Mouse (Mus musculus) liver (tissue): ENCODE data around the gene Grm3.

Source experiments
- DNase-seq: peaks from one replicate; pipeline ENCODE4 v3.0.0-alpha.2; 2020; ENCODE audit warnings: mixed read lengths

Gene Grm3

DNA sequence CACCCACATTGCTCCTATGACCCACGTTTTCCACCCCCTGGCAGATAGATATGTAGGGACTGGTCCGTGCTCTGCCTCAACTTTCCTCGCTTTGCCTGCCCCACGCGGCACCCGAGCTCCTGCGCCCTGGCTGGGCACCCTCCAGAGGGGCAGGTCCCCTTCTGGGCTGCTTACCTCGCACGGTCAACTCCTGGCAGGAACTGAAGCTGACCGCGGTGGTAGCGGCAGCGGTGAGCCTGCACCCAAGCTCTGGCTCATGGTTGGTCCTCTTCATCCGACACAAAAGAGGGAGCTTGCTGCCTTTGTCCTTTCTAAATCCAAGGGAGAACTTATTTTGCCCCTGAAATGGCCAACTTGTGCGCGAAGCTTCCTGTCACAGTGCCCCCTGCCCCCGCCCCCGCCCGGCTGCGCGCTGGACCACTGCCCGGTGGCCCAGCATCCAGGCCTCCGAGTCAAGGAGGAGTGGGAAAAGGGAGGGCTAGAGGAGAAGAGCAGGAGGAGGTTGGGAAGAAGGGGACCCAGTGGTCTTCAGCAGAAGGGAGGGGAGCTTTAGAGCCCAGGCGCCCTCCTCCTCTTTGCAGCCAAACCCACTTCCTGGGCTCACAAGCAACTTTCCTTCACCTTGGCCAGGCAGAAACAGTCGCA, at the start of gene Grm3:
Gene Grm3, minus strand, starts transcription at position 215 of the 645 bp plus-strand sequence.
- no peak for DNase-seq

- DNase-seq, result no peak
These were observed 30.8 kb upstream of the Grm3 start for GRCm38 (mm10) chr5:9755751-9756150.

GRCm38 (mm10) chr5:9748184-9748583, 23.2 kb upstream of the Grm3 start:
- no peak for DNase-seq

DNA sequence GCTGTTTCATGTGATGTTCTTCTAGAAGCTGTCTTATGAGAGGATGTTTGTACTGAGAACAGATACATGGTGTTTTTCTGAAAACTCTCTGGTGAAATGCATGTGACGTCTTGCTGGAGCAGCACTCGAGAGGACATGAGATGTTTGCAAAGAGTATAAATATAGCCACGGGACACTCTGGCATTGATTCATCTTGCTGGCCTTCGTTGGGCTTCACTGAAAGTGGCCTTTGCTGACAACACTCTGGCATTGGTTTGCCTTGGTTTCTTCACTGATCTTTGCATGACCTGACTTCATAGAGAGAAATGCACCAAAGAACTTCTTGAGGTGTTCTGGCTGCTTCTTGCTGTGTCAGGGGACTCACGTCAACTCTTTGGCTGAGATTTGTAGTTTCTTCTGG, 19.1 kb upstream of the Grm3 start:
- no peak for DNase-seq

DNA sequence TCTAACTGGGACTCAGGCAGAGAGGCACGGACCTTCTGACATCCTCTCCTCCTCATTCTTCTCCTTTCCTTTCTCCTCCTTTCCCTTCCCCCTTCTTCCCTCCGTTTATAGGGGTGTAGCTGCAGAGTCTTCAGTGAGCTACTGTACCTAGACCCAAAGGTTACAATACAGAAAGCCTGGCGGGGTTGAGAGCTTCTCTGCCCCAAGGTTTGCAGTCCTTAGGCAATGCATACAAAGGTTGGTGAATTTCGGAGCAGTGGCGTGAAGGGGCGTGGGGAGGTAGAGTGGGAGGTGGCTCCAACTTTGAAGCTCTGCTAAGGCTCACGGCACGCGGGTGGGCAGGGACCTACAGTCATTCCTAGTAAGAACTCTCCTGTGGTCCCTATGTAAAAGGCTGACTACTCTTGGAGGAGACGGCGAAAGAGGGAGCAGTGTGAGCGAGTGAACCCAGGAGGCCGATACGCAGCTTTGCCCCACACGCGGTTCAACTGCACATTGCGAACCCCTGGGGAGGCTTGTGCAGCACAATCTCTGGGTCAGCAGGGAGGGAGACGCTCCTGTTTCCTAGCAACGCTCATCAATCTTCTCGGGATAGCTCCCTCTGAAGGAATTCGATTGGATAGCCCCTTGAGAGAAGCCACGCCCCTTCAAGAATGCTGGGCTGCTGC, 765 bp upstream of the Grm3 start:
- DNase-seq, result peak; percentile 6

- no peak for DNase-seq
These were observed 549 bp downstream of the Grm3 start for GRCm38 (mm10) chr5:9724287-9724955.

DNA sequence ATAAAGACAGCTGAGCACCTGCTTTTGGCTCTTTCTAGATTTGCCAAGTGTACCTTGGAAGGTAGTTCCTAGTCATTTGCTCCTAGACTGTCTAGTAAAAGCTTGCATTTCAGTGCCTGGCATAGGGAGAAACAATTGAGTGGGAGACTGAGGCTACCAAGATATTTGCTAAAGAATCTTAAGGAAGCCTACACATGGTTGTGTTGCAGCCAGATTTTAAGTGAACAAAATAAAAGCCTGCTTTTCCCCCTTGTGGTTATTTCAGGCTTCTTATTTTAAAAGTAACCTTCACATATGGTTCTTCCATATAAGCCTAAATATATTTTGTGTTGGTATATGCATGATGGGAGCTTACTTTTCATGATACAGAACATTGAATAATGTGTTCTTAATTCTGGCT, 3.8 kb downstream of the Grm3 start:
- DNase-seq, result no peak

DNA sequence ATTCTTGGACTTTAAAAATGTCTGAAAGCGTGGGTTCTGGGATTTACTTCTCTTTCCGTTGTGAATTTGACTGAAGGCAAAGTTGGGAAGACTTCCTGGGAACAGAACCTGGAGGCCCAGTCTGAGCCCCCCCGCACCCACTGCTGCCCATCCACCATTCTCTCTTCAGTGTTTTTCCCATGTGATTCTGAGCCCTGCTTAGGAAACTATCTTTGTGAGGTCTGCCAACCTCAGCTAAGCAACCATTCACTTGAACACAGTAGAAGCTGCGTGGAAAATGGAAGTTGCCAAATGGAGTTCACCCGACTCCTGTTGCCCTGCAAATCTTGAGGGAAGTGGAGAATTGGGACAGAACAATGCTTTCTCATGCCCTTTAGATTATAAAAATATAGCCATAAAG, 8.7 kb downstream of the Grm3 start:
- DNase-seq, result no peak

DNA sequence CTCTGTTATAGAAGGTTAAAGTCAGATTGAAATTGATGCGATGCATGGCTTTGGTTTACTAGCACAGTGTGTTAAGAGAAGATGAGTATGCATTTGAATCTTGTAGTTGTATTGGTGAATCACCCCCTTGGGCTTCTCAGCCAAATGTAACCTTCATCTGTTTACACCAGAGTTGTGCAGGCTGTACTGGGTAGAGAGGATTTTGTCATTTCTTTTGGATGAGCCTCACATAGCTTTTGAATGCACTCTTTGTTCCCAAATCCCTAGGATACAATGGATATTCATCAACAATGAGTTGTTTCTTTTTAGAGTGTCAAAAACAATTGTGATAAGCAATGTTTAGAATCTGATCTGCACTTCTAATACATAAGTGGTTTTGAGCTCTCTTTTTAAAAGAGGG, 17.9 kb downstream of the Grm3 start:
- no peak for DNase-seq

- no peak for DNase-seq
These were observed 21.5 kb downstream of the Grm3 start for GRCm38 (mm10) chr5:9703385-9704009.

DNA sequence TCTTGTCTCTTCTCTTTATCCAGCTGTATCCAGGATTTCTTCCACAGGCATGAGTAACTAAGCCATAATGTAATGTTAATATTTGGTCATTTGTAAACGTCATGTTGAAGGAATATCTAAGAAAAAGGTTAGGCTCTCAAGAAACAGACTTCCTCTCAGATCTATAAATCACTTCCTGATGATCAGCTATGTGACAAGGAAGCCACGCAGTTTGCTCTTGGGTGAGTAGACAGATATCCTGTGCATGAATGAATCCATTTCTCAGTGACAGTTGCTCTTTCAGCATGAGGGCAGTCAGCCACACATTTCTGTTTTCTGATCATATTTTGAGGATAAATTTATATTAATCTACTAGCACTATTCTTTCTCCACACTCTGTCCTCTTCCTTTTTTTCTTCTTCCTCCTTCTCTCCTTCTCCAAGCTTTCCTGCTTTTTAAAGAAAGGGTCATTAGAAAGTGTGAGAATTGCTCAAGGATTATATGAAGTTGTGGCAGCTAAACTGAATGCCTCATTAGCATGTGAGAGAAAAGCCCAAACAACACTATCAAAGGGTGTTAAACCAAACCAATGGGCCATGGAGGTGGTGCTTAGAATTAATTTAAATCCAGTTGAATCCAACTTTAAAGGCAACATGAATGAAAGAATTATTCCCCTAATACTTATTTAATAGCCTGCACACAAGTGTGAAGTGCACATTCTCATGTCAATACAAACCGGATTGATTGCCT, 22.1 kb downstream of the Grm3 start:
- DNase-seq, result no peak

DNA sequence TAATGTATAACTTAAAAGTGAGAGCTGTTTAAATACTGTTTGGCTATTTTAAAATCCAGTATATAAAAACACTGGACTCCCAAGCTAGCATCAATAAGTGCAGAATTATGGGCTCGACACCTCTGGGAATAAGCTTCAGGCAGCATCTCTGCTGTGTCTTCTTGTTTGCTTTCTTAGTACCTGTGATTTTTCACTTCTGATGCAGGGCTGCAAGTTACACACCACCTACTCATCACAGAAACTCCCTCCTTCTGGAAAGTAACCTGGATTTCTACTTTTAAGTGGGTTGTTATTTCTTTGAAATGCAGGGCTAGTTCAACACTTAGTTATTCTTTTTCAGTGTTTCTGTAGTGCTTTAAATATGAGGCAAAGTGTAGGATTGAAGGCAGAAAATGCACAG, 32.6 kb downstream of the Grm3 start:
- DNase-seq, result no peak

DNA sequence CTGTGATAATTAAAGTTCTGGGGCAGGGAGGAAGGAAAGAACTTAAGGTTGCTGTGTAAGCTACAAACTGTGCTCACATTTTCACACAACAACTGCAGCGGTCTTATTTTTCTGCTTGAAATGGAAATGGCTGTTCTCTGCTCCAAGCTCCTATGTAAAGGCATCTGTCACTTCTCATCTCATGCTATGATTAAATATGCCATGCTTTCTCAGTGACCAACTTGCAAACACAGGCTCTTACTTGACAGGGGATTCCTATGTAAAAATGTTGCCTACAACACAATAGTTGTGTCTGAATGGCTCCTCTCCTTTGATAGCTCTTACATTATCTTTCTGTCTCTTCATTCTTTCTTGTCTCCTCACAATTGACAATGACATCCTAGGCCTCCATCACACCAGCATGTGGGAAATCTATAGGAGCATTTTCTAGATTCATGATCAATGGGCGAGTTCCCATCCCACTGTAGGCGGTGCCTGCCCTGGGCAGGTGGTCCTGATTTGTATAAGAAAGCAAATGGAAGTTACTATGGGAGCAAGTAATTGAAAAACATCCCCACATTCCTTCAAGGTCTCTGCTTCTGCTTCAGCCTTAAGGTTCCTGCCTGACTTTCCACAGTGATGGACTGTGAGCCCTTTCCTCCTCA, 34.2 kb downstream of the Grm3 start:
- DNase-seq, result no peak

DNA sequence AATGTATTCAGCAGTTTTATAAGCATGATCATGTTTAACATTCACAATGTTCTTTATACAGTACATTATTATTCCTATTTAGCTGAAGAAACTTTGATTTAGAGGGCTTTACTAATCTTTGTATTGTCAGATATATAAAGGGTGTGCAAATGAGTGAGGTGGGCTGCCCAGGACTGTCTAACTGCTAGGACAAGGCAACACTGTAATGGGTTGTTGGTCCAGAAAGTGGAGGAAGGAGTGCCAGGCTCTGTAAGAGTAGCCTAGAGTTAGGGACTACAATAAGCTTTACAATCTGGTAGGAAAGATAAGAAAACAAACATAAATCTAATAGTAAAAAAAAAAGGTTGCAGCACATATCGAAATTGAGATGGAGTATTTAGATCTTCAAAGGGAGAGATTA, 34.8 kb downstream of the Grm3 start:
- no peak for DNase-seq

DNA sequence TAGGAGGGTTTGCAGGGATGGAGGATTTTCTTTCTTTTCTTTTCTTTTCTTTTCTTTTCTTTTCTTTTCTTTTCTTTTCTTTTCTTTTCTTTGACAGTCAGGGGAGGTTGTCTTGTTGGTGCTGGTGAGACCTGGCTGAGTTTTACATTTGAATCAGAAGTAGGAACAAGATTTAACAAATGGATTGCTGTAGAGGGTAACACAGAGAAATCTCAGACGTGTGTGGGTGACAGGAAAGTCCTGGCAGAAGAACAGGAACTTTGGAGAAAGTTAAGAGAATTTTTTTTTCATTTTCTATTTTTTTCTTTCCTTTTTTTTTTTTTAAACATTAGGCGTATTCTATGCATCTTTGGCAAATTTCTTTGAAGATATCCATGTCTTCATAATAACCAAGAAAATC, 41.8 kb downstream of the Grm3 start:
- DNase-seq, result no peak

- no peak for DNase-seq
These were observed 56.0 kb downstream of the Grm3 start for GRCm38 (mm10) chr5:9669002-9669401.

- no peak for DNase-seq
These were observed 61.6 kb downstream of the Grm3 start for GRCm38 (mm10) chr5:9663416-9663815.

DNA sequence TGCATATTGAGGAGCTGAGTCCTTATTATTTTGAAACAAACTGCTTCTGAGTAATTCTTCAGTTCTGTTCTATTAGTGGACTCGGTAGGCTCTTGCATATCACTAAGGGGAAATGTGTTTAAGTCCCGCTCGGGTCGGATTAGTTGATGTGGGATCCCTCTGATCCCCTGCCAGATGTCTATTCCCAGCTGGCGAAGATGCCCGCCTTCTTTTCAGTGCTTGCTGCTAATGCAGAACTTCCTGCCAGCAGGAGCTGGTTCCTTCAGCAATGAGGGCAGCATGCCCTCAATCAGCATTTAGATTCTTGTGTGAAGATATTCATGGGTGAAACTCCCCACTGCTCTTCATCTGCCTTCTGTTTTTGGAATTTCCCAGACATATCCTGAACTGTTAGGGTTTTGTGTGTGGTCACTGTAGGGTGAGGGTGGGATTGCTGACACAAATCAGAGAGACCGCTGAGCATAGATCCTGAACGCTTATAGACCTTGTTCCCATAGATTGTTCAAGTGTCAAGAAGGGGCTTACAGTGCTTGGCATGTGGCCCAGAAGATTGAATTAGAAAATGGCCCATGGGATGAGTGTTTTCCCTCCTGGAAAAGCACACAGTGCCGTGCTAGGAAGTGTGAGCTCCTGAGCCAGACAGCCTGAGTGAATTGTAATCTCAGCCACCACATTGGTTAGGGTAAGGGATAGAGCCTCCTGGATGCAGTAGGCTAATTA, 62.9 kb downstream of the Grm3 start:
- DNase-seq, result no peak

- no peak for DNase-seq
These were observed 86.4 kb downstream of the Grm3 start for GRCm38 (mm10) chr5:9638612-9639011.

DNA sequence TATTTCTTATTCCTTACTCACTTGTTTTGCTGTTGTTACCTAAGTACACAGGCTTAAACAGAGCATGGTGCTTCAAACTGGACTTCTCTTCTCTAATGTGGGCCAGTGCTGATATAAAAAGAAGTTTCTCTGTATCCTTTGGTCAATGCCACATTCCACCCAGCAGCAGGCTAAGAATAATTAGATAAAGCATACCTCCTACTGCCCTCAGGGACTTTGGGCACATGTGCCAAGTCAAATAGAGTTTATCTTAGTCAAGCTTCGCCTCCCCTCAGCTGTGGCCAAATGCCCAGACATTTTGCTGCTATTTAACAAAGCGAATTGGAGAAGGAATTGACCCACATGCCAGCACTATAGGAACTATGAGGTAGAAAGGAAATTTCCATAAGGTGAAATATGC, 97.8 kb downstream of the Grm3 start:
- DNase-seq, result no peak

DNA sequence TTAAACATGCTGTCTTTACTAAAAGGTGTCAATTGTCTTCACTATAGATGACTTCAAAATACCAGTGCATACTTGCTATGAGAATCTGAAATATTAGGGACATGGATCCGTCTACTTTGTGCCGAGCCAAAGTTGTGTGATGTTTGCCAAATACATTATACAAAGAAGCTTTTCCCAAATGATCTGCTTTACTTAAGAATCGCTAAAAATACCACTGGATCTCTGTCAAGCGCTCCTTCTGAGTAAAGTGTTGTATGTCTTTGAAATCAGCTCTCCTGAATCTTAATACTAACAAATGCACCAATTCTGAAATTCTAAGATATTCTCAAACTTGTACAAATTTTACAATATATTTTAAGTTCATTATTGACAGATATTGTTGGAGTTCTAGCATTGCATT, 100.6 kb downstream of the Grm3 start:
- DNase-seq, result no peak

- no peak for DNase-seq
These were observed 101.9 kb downstream of the Grm3 start for GRCm38 (mm10) chr5:9623095-9623459.
